Mouse (Mus musculus) heart, embryonic 15.5 days (tissue): ENCODE measurements at regions not wholly inside any gene's neighbourhood (a gene's known extent, or its start where the extent isn't known, plus 50 kb on each side); places are given as distances from the start of the nearest gene placed in this dataset.
"Not testable (repeated sequence)": the region's sequence is repeated elsewhere in the genome, so short reads cannot be mapped to it uniquely, and the experiment has no call there.

Experiments used
- ATAC-seq: fragments of 200-750 bp; cut with Nextera tagmentation; replicated peaks from 2 replicates; pipeline ENCODE4 v1.8.0; 2017; ENCODE audit warnings: low read depth, moderate TSS enrichment; ENCODE audit not compliant: insufficient number of reproducible peaks, insufficient read depth, low FRiP score
- H3K27ac ChIP-seq: fragments of 300-500 bp; sonication (generic); 2 replicates; pipeline ENCODE4 v1.5.1; 2015; ENCODE audit warnings: mild to moderate bottlenecking, inconsistent platforms
- H3K27me3 ChIP-seq: fragments of 300-500 bp; sonication (generic); 2 replicates; pipeline ENCODE4 v1.6.1; 2015; ENCODE audit warnings: inconsistent platforms
- H3K36me3 ChIP-seq: fragments of 300-500 bp; sonication (generic); 2 replicates; pipeline ENCODE4 v1.6.1; 2015; ENCODE audit warnings: mild to moderate bottlenecking, inconsistent platforms
- H3K4me1 ChIP-seq: fragments of 300-500 bp; sonication (generic); replicated peaks from 2 replicates; pipeline ENCODE4 v1.6.1; 2015; ENCODE audit warnings: inconsistent platforms
- H3K4me2 ChIP-seq: fragments of 300-500 bp; sonication (generic); 2 replicates; pipeline ENCODE4 v1.6.1; 2015; ENCODE audit warnings: inconsistent platforms, mild to moderate bottlenecking, moderate library complexity
- H3K4me3 ChIP-seq: fragments of 300-500 bp; sonication (generic); 2 replicates; pipeline ENCODE4 v1.5.1; 2015; ENCODE audit warnings: mild to moderate bottlenecking, inconsistent platforms
- H3K9ac ChIP-seq: fragments of 300-500 bp; sonication (generic); 2 replicates; pipeline ENCODE4 v1.6.1; 2015; ENCODE audit warnings: mild to moderate bottlenecking, inconsistent platforms
- H3K9me3 ChIP-seq: fragments of 300-500 bp; sonication (generic); replicated peaks from 2 replicates; pipeline ENCODE4 v1.6.1; 2016; ENCODE audit warnings: inconsistent platforms
- WGBS: fragments of 180-500 bp; shearing (Covaris S2); methylation state at CpG from one replicate; pipeline ENCODE4 v1.1.7; 2015; ENCODE audit warnings: mixed read lengths; 5-methylcytosine and 5-hydroxymethylcytosine counted together

DNA sequence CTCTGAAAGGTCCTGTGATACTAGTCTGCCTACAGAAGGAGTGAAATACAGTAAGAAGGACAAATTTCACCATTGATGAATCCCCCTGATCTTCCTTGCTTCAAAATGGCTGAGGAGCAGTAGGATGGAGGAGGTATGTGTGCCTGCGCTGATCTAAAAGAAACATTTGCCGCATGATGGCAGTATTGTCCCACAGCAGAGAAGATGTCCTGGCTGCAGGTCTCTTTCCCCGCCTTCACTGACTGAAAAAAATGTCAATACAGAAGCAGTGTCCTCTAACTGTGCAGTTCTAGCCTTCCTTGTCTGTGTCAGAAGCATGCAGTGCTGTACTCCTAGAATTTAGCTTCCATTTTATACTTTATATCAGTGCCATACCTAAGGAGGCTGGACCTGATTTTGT is 172.0 kb upstream of the Olfr1324 start:
- H3K9me3 ChIP-seq, H3K27ac ChIP-seq, H3K9ac ChIP-seq, H3K4me1 ChIP-seq, H3K36me3 ChIP-seq, H3K27me3 ChIP-seq: not testable (repeated sequence)
- WGBS, result 55% methylated on average over 3 of the region's 3 CpGs
- ATAC-seq, result peak; percentile 58; the same call in 1 of the 2 replicates
- H3K4me2 ChIP-seq, result peak overlapping the region; percentile 53
- H3K4me3 ChIP-seq, result peak overlapping the region; percentile 36

DNA sequence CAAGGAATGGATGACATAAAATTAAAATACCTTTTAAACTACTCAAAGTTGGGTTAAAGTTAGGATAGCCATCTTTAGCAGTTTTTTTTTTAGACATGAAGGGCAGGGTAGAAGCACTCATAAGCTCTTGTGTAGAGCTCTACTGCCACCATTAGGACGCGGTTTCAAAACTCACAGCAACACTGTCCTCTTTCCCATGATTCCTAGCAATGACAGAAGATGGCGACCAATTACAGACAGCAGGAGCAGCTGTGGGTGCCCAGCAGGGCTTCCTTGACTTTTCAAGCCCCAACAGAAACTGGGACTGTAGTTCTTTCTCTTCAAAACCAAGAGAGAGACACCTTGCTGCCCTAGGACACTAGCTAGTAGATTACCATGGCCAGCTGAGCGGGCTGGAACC is 171.5 kb upstream of the Olfr1324 start:
- H3K27ac ChIP-seq, result no peak overlapping the region
- ATAC-seq, result no peak
- 68% methylated on average over 4 of the region's 4 CpGs for WGBS

DNA sequence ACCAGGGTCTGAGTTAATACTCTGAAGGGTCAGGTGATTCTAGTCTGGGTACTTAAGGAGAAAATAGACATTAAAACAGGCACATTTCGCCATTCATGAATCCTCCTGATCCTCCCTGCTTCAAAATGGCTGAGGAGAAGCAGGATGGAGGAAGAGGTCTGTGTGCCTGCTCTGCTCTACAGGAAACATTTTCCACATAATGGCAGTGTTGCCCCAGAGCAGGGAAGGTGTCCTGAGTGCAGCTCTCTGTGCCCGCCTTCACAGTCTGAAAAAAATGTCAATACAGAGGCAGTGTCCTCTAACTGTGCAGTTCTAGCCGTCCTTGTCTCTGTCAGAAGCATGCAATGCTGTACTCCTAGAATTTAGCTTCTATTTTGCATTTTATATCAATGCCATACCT is 169.3 kb upstream of the Olfr1324 start:
- H3K9me3 ChIP-seq, H3K27me3 ChIP-seq, ATAC-seq, H3K9ac ChIP-seq, H3K36me3 ChIP-seq, H3K4me1 ChIP-seq, H3K27ac ChIP-seq: not testable (repeated sequence)
- 88% methylated on average over 3 of the region's 3 CpGs for WGBS
- Histone ChIP-seq H3K4me2 (peak overlapping the region; percentile 33; the same call in 1 of the 2 replicates), H3K4me3 (peak overlapping the region; percentile 30; the same call in 1 of the 2 replicates)

More for the DNA sequence above, 171.5 kb upstream of the Olfr1324 start:
- Histone ChIP-seq H3K9ac (no peak overlapping the region), H3K4me2 (peak overlapping the region; percentile 53), H3K9me3 (no peaks in the 10 kb centered on the region), H3K27me3 (no peaks in the 10 kb centered on the region), H3K4me1 (no peaks in the 10 kb centered on the region), H3K4me3 (peak overlapping the region; percentile 36), H3K36me3 (0 out of 2 replicates have a peak, but pooled peaks cover 2% of the 10 kb centered on the region)

DNA sequence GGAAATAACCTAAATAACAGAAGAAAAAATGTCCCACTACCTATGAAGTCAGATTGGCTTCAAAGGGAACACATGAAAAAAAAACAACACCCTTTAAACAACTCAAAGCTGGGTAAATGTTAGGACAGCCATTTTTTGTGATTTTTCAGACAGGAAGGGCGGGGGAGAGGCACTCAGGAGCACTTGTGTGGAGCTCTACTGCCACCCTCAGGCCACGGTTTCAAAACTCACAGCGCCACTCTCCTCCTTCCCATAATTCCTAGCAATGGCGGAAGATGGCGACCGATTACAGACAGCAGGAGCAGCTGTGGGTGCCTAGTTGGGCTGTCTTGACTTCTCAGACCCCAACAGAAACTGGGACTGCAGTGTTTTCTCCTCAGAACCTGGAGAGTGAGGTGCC is 168.8 kb upstream of the Olfr1324 start:
- no peaks in the 10 kb centered on the region for H3K9me3 ChIP-seq
- no peaks in the 10 kb centered on the region for H3K27me3 ChIP-seq
- H3K9ac ChIP-seq, result no peak overlapping the region
- no peak overlapping the region for H3K27ac ChIP-seq
- H3K4me3 ChIP-seq, result peak overlapping the region; percentile 30; the same call in 1 of the 2 replicates
- ATAC-seq, result no peak
- WGBS, result 88% methylated on average over 6 of the region's 6 CpGs
- peak overlapping the region; percentile 33; the same call in 1 of the 2 replicates for H3K4me2 ChIP-seq
- no peaks in the 10 kb centered on the region for H3K36me3 ChIP-seq
- no peaks in the 10 kb centered on the region for H3K4me1 ChIP-seq

DNA sequence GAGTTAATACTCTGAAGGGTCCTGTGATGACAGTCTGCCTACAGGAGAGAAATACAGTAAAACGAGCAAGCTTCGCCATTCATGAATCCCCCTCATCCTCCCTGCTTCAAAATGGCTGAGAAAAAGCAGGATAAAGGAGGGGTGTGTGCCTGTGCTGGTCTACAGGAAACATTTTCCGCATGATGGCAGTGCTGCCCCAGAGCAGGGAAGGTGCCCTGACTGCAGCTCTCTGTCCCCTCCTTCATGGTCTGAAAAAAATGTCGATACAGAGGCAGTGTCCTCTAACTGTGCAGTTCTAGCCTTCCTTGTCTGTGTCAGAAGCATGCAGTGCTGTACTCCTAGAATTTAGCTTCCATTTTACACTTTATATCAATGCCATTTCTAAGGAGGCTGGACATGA is 166.7 kb upstream of the Olfr1324 start:
- not testable (repeated sequence) for H3K27me3 ChIP-seq, H3K4me3 ChIP-seq, H3K9me3 ChIP-seq, ATAC-seq, H3K4me1 ChIP-seq, H3K27ac ChIP-seq, H3K36me3 ChIP-seq, H3K9ac ChIP-seq
- H3K4me2 ChIP-seq, result 0 out of 2 replicates have a peak overlapping the region, but pooled peaks have one; percentile 21
- whole genome bisulfite sequencing, result 73% methylated on average over 4 of the region's 4 CpGs

DNA sequence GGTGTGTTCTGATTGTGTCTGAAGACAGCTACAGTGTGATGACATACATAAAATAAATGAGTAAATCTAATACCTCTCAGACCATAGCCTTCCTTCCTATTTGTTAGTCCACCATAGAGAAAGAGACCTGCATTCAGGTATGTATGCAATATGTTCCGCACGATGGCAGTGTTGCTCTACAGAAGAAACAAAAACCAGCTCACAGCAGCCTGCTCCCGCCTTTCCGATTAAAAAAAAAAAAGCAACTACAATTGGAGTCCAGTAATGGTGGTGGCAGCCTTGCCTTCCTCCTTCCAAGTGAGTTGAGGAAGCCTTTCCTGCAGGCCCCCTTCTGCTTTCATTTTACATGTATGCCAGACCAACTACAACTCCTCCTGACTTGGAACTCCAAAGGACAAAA is 163.2 kb upstream of the Olfr1324 start:
- H3K4me2 ChIP-seq, result peak overlapping the region; percentile 24; the same call in 1 of the 2 replicates
- H3K9ac ChIP-seq, result no peak overlapping the region
- ATAC-seq, result no peak
- WGBS, result 69% methylated on average over 4 of the region's 4 CpGs
- H3K27ac ChIP-seq, result no peak overlapping the region
- no peak overlapping the region for H3K4me3 ChIP-seq
- H3K27me3 ChIP-seq, result no peaks in the 10 kb centered on the region
- no peaks in the 10 kb centered on the region for H3K9me3 ChIP-seq
- H3K4me1 ChIP-seq, result no peaks in the 10 kb centered on the region
- H3K36me3 ChIP-seq, result peaks cover 8% of the 10 kb centered on the region; the same call in 1 of the 2 replicates

DNA sequence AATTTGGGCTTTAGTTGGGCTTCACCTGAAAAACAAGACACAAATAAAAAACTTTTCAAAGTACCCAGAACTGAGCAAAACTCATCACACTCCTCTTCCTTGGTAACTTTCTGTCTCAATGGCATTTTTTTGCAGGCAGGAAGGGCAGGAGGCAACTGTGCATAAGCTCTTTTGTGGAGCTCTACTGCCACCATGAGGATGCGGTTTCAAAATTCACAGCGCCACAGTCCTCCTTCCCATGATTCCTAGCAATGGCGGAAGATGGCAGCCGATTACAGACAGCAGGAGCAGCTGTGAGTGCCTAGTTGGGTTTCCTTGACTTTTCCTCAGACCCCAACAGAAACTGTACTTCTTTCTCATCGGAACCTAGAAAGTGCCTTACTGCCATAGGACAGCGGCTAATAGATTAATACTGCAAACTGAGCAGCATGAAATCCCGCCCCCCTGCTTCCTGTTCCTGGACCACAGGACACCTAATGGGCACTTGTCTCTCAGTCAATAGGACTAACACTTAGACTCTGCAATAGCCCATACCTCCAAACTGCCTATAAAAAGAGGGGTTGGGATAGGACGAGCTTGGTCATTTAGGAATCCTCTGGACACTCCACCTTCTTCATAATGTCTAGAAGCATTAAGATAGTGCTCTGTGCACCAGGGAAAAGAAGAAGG is 162.5 kb upstream of the Olfr1324 start:
- Histone ChIP-seq H3K4me1 (no peaks in the 10 kb centered on the region), H3K9me3 (no peaks in the 10 kb centered on the region), H3K36me3 (peaks cover 8% of the 10 kb centered on the region; the same call in 1 of the 2 replicates), H3K27me3 (no peaks in the 10 kb centered on the region), H3K27ac (no peak overlapping the region), H3K4me2 (peak overlapping the region; percentile 24; the same call in 1 of the 2 replicates), H3K9ac (no peak overlapping the region), H3K4me3 (peak overlapping the region; percentile 34)
- WGBS, result 72% methylated on average over 8 of the region's 8 CpGs
- no peak for ATAC-seq

DNA sequence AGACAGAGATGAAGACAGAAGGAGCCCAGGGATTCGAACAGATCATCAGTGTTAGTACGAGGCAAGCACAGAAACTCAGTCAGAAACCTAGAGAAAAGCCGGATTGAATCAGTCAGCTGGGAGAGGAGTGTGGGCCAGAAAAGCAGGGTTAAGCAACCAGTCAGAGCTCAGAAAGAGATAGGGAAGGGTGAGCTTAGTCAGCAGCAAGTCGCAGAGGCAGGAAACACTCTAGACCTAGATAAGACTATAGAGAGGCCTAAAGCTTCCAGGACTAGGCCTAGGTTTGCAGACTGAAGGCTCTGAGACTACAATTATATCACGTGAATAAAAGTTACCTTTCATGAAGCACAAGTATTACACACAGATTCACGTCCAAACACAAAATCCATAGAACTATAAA is 160.6 kb upstream of the Olfr1324 start:
- WGBS, result 88% methylated on average over 6 of the region's 6 CpGs
- Histone ChIP-seq H3K36me3 (peaks cover 13% of the 10 kb centered on the region; the same call in 1 of the 2 replicates), H3K27ac (no peak overlapping the region)

DNA sequence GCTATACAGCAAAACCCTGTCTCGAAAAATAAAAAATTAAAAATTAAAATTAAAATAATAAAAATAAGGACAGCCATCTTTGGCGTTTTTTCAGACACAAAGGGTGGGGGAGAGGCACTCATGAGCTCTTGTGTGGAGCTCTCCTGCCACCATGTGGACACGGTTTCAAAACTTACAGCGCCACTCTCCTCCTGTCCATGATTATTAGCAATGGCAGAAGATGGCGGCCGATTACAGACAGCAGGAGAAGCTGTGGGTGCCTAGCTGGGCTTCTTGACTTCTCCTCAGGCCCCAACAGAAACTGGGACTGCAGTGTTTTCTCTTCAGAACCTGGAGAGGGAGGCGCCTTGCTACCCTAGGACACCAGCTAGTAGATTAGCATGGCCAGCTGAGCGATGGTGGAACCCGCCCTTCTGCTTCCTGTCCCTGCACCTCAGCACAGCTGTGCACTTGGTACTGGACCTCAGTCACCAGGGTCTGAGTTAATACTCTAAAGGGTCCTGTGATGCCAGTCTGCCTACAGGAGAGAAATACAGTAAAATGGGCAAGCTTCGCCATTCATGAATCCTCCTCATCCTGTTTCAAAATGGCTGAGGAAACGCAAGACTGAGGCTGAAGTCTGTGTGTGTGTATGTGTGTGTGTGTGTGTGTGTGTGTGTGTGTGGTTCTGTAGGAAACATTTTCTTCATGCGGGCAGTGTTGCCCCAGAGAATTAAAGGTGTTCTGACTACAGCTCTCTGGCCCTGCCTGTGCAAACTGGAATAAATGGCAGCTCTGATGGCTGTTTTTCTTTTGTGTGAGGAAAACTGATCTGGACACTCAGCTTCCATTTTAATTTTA is 155.7 kb upstream of the Olfr1324 start:
- peak overlapping the region; percentile 26 for H3K4me3 ChIP-seq
- no peak for ATAC-seq
- no peak overlapping the region for H3K9ac ChIP-seq
- peak overlapping the region; percentile 43 for H3K4me2 ChIP-seq
- no peaks in the 10 kb centered on the region for H3K4me1 ChIP-seq
- 70% methylated on average over 12 of the region's 12 CpGs for WGBS
- H3K27ac ChIP-seq, result no peak overlapping the region
- H3K9me3 ChIP-seq, result no peaks in the 10 kb centered on the region
- H3K27me3 ChIP-seq, result no peaks in the 10 kb centered on the region
- H3K36me3 ChIP-seq, result peaks cover 5% of the 10 kb centered on the region; the same call in 1 of the 2 replicates

More for the DNA sequence above, 160.6 kb upstream of the Olfr1324 start:
- Histone ChIP-seq H3K4me2 (no peak overlapping the region), H3K4me1 (no peaks in the 10 kb centered on the region), H3K27me3 (no peaks in the 10 kb centered on the region), H3K9me3 (no peaks in the 10 kb centered on the region), H3K9ac (no peak overlapping the region), H3K4me3 (no peak overlapping the region)
- no peak for ATAC-seq

DNA sequence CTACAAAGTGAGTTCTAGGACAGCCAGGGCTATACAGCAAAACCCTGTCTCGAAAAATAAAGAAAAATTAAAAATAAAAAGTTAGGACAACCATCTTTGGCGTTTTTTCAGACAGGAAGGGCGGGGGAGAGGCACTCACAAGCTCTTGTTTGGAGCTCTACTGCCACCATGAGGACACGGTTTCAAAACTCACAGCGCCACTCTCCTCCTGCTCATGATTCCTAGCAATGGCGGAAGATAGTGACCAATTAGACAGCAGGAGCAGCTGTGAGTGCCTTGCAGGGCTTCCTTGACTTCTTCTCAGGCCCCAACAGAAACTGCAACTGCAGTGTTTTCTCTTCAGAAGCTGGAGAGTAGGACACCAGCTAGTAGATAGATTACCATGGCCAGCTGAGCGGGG is 151.9 kb upstream of the Olfr1324 start:
- no peaks in the 10 kb centered on the region for H3K4me1 ChIP-seq
- ATAC-seq, result no peak
- H3K9ac ChIP-seq, result no peak overlapping the region
- peak overlapping the region; percentile 46 for H3K4me2 ChIP-seq
- peak overlapping the region; percentile 16 for H3K4me3 ChIP-seq
- 58% methylated on average over 7 of the region's 7 CpGs for WGBS
- peaks cover 5% of the 10 kb centered on the region; the same call in 1 of the 2 replicates for H3K36me3 ChIP-seq
- H3K27ac ChIP-seq, result no peak overlapping the region
- H3K9me3 ChIP-seq, result no peaks in the 10 kb centered on the region
- no peaks in the 10 kb centered on the region for H3K27me3 ChIP-seq

DNA sequence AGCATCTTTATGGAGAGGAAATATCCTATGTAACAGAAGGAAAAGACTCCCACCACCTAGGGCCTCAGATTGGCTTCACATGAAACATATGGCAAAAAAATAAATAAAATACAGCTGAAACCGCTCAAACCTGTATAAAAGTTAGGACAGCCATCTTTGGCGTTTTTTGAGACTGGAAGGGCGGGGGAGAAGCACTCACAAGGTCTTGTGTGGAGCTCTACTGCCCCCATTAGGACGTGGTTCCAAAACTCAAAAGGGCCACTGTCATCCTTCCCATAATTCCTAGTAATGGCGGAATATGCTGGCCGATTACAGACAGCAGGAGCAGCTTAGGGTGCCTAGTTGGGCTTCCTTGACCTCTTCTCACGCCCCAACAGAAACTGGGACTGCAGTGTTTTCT is 148.5 kb upstream of the Olfr1324 start:
- Histone ChIP-seq H3K27ac (no peak overlapping the region), H3K9ac (no peak overlapping the region), H3K9me3 (no peaks in the 10 kb centered on the region), H3K4me3 (peak overlapping the region; percentile 28), H3K4me1 (no peaks in the 10 kb centered on the region), H3K36me3 (no peaks in the 10 kb centered on the region; the same call in 1 of the 2 replicates), H3K4me2 (peak overlapping the region; percentile 32; the same call in 1 of the 2 replicates), H3K27me3 (no peaks in the 10 kb centered on the region)
- WGBS, result 70% methylated on average over 7 of the region's 7 CpGs
- no peak for ATAC-seq
